Comparison of ENCODE assay signal across 25 mouse cellular contexts in genomic region chr2:104867282-104867855, GRCm38 (mm10). TPM values are rescaled to one million over a fixed set of nuclear protein-coding genes. Genes with fewer than 3 reads are reported as not detected.
DNase-seq lines count a peak whose midpoint lies in the region; TF ChIP-seq lines count a peak whose summit lies in the region.
"Had no signal": no experiment of that assay in that cellular context is flagged by ENCODE, and none has a peak within 500 bp of the region (broad histone marks: within the 10 kb centered on the region; RNA-seq: fewer than 3 reads in every experiment).

TSS of gene Ccdc73 (plus strand) at chr2:104867805.

- no peak for TF ChIP-seq POLR2A in testis, adult 2 months (IDR thresholded peaks at IDR 0.05; ENCODE audit: control insufficient read depth, low read depth, low read length)

- DNase-seq in heart, postnatal 4 days = peak; percentile 27
- no peak for DNase-seq in heart, adult 9 months (ENCODE audit: low spot score in 2 of 2)
- no peak for DNase-seq in testis, postnatal 14 days (ENCODE audit: low spot score)
- DNase-seq in lung, postnatal 4 days = no peak
- DNase-seq: adrenal gland, postnatal 10 days; B cell, adult 2 months; cerebellum, adult 11 months; cerebellum, adult 9-10 months; embryo, embryonic 11 days; gastrocnemius, adult 2 months; gastrocnemius, postnatal 36 days; kidney, adult 8-10 months; kidney, postnatal 14 days; right cerebral cortex, postnatal 14 days; thymus, adult 2 months; thymus, postnatal 36 days had no signal

- H3K4me3 ChIP-seq in testis, adult 2 months (ENCODE audit: control insufficient read depth, low read depth, low read length) = no peak within 1 kb of the TSS
- H3K4me3 ChIP-seq in brown adipose tissue, adult 24 weeks (ENCODE audit: insufficient read depth, low read depth, low read length) = no peak within 1 kb of the TSS
- H3K4me3 ChIP-seq: erythroblast, embryonic 14.5 days; gastrocnemius, adult 2 months; limb, embryonic 12.5 days; lung, embryonic 15.5 days; midbrain, embryonic 12.5 days; stomach, embryonic 15.5 days had no signal

- H3K27ac ChIP-seq in testis, adult 2 months (ENCODE audit: control insufficient read depth, insufficient read depth, low read depth, low read length) = no peak within 1 kb of the TSS
- no peak within 1 kb of the TSS for H3K27ac ChIP-seq in brown adipose tissue, adult 24 weeks (replicated peaks; ENCODE audit: low read depth, low read length)
- H3K27ac ChIP-seq: gastrocnemius, adult 2 months; limb, embryonic 12.5 days; lung, embryonic 15.5 days; midbrain, embryonic 12.5 days; stomach, embryonic 15.5 days had no signal

- no peaks in the 10 kb centered on the region for H3K27me3 ChIP-seq in testis, adult 2 months (ENCODE audit: control insufficient read depth, insufficient read depth, low read length)
- H3K27me3 ChIP-seq: limb, embryonic 12.5 days; lung, embryonic 15.5 days; midbrain, embryonic 12.5 days; stomach, embryonic 15.5 days had no signal

- no peaks in the 10 kb centered on the region for H3K4me1 ChIP-seq in testis, adult 2 months (ENCODE audit: control insufficient read depth, insufficient read depth, low read length)
- peaks cover 2% of the 10 kb centered on the region; the same call in 1 of the 2 replicates for H3K4me1 ChIP-seq in brown adipose tissue, adult 24 weeks (ENCODE audit: control insufficient read depth, insufficient read depth, insufficient read length, low read length)
- H3K4me1 ChIP-seq: limb, embryonic 12.5 days; lung, embryonic 15.5 days; midbrain, embryonic 12.5 days; stomach, embryonic 15.5 days had no signal

- TF ChIP-seq CTCF in testis, adult 2 months (IDR thresholded peaks at IDR 0.05; ENCODE audit: control insufficient read depth, insufficient read depth, insufficient replicate concordance, low read depth, low read length) = no peak

- no peaks in the 10 kb centered on the region for H3K36me3 ChIP-seq in testis, adult 2 months (ENCODE audit: control insufficient read depth, insufficient read depth, low read length)
- H3K36me3 ChIP-seq: limb, embryonic 12.5 days; lung, embryonic 15.5 days; midbrain, embryonic 12.5 days; stomach, embryonic 15.5 days had no signal

RNA-seq across cellular contexts. Expression of gene Ccdc73, which starts in this region (rescaled TPM):
- 1 to 10 TPM; 3.7 to 3.8 TPM for total RNA-seq in heart, postnatal 4 days (2021)
- polyA plus RNA-seq in testis, adult 2 months (2012; rRNA removed) = 27.0 and 28.0 TPM in 2 replicates
- polyA plus RNA-seq in brown adipose tissue, adult 24 weeks (2012; ENCODE audit: insufficient read depth, insufficient read length, missing spikeins) = 7.7 and 16.4 TPM in 2 replicates
- total RNA-seq: left cerebral cortex, postnatal 14 days had no signal
- polyA plus RNA-seq: erythroblast, embryonic 14.5 days; small intestine, adult 2 months had no signal
